Mouse (Mus musculus) small intestine, adult 2 months (tissue): ENCODE data around the gene Ttc37.

Experiments used
- CTCF ChIP-seq: fragments of 200-500 bp; IDR thresholded peaks from 2 replicates; pipeline ENCODE4 v1.5.1; 2012; ENCODE audit warnings: low read depth, mild to moderate bottlenecking, control low read depth, inconsistent platforms, low read length, moderate library complexity, mixed read lengths; ENCODE audit not compliant: insufficient replicate concordance, insufficient read length; ENCODE audit errors: extremely low read depth
- POLR2A ChIP-seq: fragments of 200-500 bp; IDR thresholded peaks from 2 replicates; pipeline ENCODE4 v1.6.1; 2012; ENCODE audit warnings: low read depth, mild to moderate bottlenecking, control low read depth, inconsistent platforms, low read length, moderate library complexity

GRCm38 (mm10) chr13:76190273-76190672 is 91.7 kb downstream of the Ttc37 start:
- TF ChIP-seq CTCF (no peak), POLR2A (no peak)
